Mouse (Mus musculus) forebrain, embryonic 16.5 days (tissue): ENCODE measurements around the gene Zfp518b. TPM values are rescaled to one million over a fixed set of nuclear protein-coding genes. Genes with fewer than 3 reads are reported as not detected.

ENCODE experiments used
- ATAC-seq: fragments of 200-750 bp; cut with Nextera tagmentation; 2 replicates; pipeline ENCODE4 v1.8.0; 2017; ENCODE audit warnings: mild to moderate bottlenecking, moderate library complexity
- H3K27ac ChIP-seq: fragments of 300-500 bp; sonication (generic); 2 replicates; pipeline ENCODE4 v1.5.1; 2014; ENCODE audit warnings: low read length, control low read depth
- H3K27me3 ChIP-seq: fragments of 300-500 bp; sonication (generic); replicated peaks from 2 replicates; pipeline ENCODE4 v1.6.1; 2014; ENCODE audit warnings: low read length; ENCODE audit not compliant: control insufficient read depth, insufficient read depth
- H3K36me3 ChIP-seq: fragments of 300-500 bp; sonication (generic); 2 replicates; pipeline ENCODE4 v1.6.1; 2014; ENCODE audit not compliant: control insufficient read depth, insufficient read depth
- H3K4me1 ChIP-seq: fragments of 300-500 bp; sonication (generic); replicated peaks from 2 replicates; pipeline ENCODE4 v1.6.1; 2014; ENCODE audit warnings: low read length; ENCODE audit not compliant: control insufficient read depth, insufficient read depth
- H3K4me2 ChIP-seq: fragments of 300-500 bp; sonication (generic); 2 replicates; pipeline ENCODE4 v1.6.1; 2014; ENCODE audit warnings: mild to moderate bottlenecking, low read length, control low read depth
- H3K4me3 ChIP-seq: fragments of 300-500 bp; sonication (generic); replicated peaks from 2 replicates; pipeline ENCODE4 v1.5.1; 2014; ENCODE audit warnings: mild to moderate bottlenecking, low read length, control low read depth
- H3K9ac ChIP-seq: fragments of 300-500 bp; sonication (generic); replicated peaks from 2 replicates; pipeline ENCODE4 v1.6.1; 2014; ENCODE audit warnings: low read depth, low read length, control low read depth
- H3K9me3 ChIP-seq: fragments of 300-500 bp; sonication (generic); 2 replicates; pipeline ENCODE4 v1.6.1; 2016; ENCODE audit warnings: low read length; ENCODE audit not compliant: control insufficient read depth
- WGBS: fragments of 180-500 bp; shearing (Covaris S2); extraction: QIAGEN DNeasy Blood & Tissue Kit; methylation state at CpG from one replicate; pipeline ENCODE4 v1.1.7; 2014; 5-methylcytosine and 5-hydroxymethylcytosine counted together
- polyA plus RNA-seq: library from polyadenylated mRNA; unstranded; fragments of >200 nt; fragmentation: Nextera tagmentation; extraction: Ambion mirVana; gene quantifications from 2 replicates; pipeline ENCODE4 v1.2.1, GENCODE M21; 2015

Gene Zfp518b
- polyA plus RNA-seq, 1 experiment from 2014 or later: 44.5 TPM

GRCm38 (mm10) chr5:38635696-38636095 lies 48.9 kb downstream of the Zfp518b start:
- ATAC-seq: no peak
- H3K27me3 ChIP-seq: no peaks in the 10 kb centered on the region
- no peaks in the 10 kb centered on the region for H3K36me3 ChIP-seq
- no peaks in the 10 kb centered on the region for H3K9me3 ChIP-seq
- no peaks in the 10 kb centered on the region for H3K4me1 ChIP-seq
- WGBS: 94% methylated on average over 1 of the region's 1 CpGs
- H3K4me2 ChIP-seq: no peak overlapping the region
- H3K27ac ChIP-seq: no peak overlapping the region
- no peak overlapping the region for H3K9ac ChIP-seq
- H3K4me3 ChIP-seq: no peak overlapping the region

GRCm38 (mm10) chr5:38634321-38635164 lies 50.1 kb downstream of the Zfp518b start:
- 61% methylated on average over 11 of the region's 11 CpGs for WGBS
- no peak overlapping the region for H3K4me3 ChIP-seq

GRCm38 (mm10) chr5:38632463-38633449 lies 51.9 kb downstream of the Zfp518b start:
- ATAC-seq: peak; percentile 77

More at GRCm38 (mm10) chr5:38634321-38635164, 50.1 kb downstream of the Zfp518b start:
- no peaks in the 10 kb centered on the region for H3K36me3 ChIP-seq
- H3K4me2 ChIP-seq: no peak overlapping the region
- H3K27me3 ChIP-seq: no peaks in the 10 kb centered on the region
- H3K9ac ChIP-seq: no peak overlapping the region
- no peak for ATAC-seq
- H3K27ac ChIP-seq: no peak overlapping the region
- no peaks in the 10 kb centered on the region for H3K4me1 ChIP-seq
- H3K9me3 ChIP-seq: no peaks in the 10 kb centered on the region

GRCm38 (mm10) chr5:38628023-38628422 lies 56.6 kb downstream of the Zfp518b start:
- no peaks in the 10 kb centered on the region for H3K9me3 ChIP-seq
- H3K4me2 ChIP-seq: no peak overlapping the region
- WGBS: 48% methylated on average over 2 of the region's 2 CpGs
- ATAC-seq: no peak
- no peak overlapping the region for H3K9ac ChIP-seq
- H3K27me3 ChIP-seq: no peaks in the 10 kb centered on the region
- H3K36me3 ChIP-seq: no peaks in the 10 kb centered on the region
- H3K4me3 ChIP-seq: no peak overlapping the region
- no peak overlapping the region for H3K27ac ChIP-seq
- no peaks in the 10 kb centered on the region for H3K4me1 ChIP-seq

More at GRCm38 (mm10) chr5:38632463-38633449, 51.9 kb downstream of the Zfp518b start:
- Histone ChIP-seq H3K36me3 (no peaks in the 10 kb centered on the region), H3K27ac (no peak overlapping the region), H3K9ac (no peak overlapping the region), H3K4me1 (no peaks in the 10 kb centered on the region), H3K4me2 (no peak overlapping the region), H3K9me3 (no peaks in the 10 kb centered on the region), H3K27me3 (no peaks in the 10 kb centered on the region), H3K4me3 (no peak overlapping the region)
- 68% methylated on average over 13 of the region's 13 CpGs for WGBS

- no peak overlapping the region for H3K4me2 ChIP-seq
- ATAC-seq: no peak
- no peak overlapping the region for H3K4me3 ChIP-seq
- no peak overlapping the region for H3K9ac ChIP-seq
- no peaks in the 10 kb centered on the region for H3K4me1 ChIP-seq
- H3K9me3 ChIP-seq: no peaks in the 10 kb centered on the region
- H3K36me3 ChIP-seq: no peaks in the 10 kb centered on the region
- no peaks in the 10 kb centered on the region for H3K27me3 ChIP-seq
- no peak overlapping the region for H3K27ac ChIP-seq
- WGBS: 58% methylated on average over 3 of the region's 3 CpGs
Measured at GRCm38 (mm10) chr5:38626883-38627282, 57.7 kb downstream of the Zfp518b start.

- Histone ChIP-seq H3K36me3 (no peaks in the 10 kb centered on the region), H3K9me3 (no peaks in the 10 kb centered on the region), H3K4me3 (no peak overlapping the region), H3K27me3 (no peaks in the 10 kb centered on the region), H3K27ac (no peak overlapping the region), H3K9ac (no peak overlapping the region), H3K4me1 (no peaks in the 10 kb centered on the region), H3K4me2 (no peak overlapping the region)
- WGBS: 39% methylated on average over 5 of the region's 5 CpGs
- no peak; the same call in 1 of the 2 replicates for ATAC-seq
Measured at GRCm38 (mm10) chr5:38620783-38621182, 63.8 kb downstream of the Zfp518b start.

GRCm38 (mm10) chr5:38618908-38619307 lies 65.7 kb downstream of the Zfp518b start:
- no peak overlapping the region for H3K27ac ChIP-seq
- no peaks in the 10 kb centered on the region for H3K4me1 ChIP-seq
- H3K9ac ChIP-seq: no peak overlapping the region
- no peak overlapping the region for H3K4me2 ChIP-seq
- H3K9me3 ChIP-seq: no peaks in the 10 kb centered on the region
- no peak for ATAC-seq
- WGBS: 61% methylated on average over 3 of the region's 3 CpGs
- H3K4me3 ChIP-seq: no peak overlapping the region
- H3K27me3 ChIP-seq: no peaks in the 10 kb centered on the region
- no peaks in the 10 kb centered on the region for H3K36me3 ChIP-seq
